ENCODE assay signal across 9 mouse cellular contexts in the genomic region with DNA sequence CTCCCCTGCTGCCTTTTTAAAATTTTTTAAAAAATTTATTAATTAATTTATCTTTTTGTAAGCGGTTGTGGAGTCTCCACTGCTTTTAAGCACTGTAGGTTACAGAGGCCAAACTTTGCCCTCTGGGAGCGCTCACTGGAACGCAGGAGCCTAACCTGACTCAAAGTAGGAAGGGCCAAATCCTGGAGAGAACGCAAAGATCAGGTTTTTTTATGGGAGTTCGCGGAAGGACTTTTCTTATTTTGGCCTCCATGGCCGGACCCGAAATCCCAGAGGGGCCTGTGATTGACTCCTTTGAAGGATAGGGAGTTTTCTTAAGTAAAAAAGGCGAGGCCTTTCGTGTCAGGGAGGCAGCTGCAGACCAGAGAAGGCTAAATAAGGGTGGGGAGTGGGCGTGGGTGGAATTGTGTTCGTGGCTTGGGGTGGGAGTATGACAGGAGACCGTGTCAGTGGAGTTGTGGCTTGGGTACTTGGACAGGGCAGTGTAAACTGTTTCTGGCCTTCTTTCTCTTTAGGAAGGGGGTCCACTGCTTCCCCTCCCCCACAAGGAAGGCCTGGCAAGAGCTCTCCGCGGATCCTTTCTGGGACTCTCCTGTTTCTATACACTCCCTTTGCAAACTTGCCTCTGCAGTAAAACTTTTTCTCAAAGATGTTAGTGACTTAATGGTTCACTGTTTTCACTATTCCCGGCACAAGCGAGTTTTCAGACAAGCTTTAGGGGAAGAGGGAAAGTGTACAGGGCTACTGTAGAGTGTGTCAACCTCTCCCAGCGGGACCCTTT. TPM values are rescaled to one million over a fixed set of nuclear protein-coding genes. Genes with fewer than 3 reads are reported as not detected.
DNase-seq lines count a peak whose midpoint lies in the region; ATAC-seq and TF ChIP-seq lines count a peak whose summit lies in the region.
"Had no signal": no experiment of that assay in that cellular context is flagged by ENCODE, and none has a peak within 500 bp of the region (broad histone marks: within the 10 kb centered on the region; RNA-seq: fewer than 3 reads in every experiment).

No protein-coding gene starts in this region.

- H3K9me3 ChIP-seq in intestine, postnatal 0 days (ENCODE audit: control insufficient read depth) = no peaks in the 10 kb centered on the region
- H3K9me3 ChIP-seq in lung, embryonic 16.5 days (ENCODE audit: control insufficient read depth, low read length) = no peaks in the 10 kb centered on the region

- no peaks in the 10 kb centered on the region; the same call in 1 of the 2 replicates for H3K27me3 ChIP-seq in cerebellum, adult 2 months (ENCODE audit: control insufficient read depth, insufficient read depth, low read length)
- H3K27me3 ChIP-seq in intestine, postnatal 0 days (replicated peaks; ENCODE audit: control insufficient read depth, insufficient read depth, low read length) = no peaks in the 10 kb centered on the region
- no peaks in the 10 kb centered on the region for H3K27me3 ChIP-seq in lung, embryonic 16.5 days (ENCODE audit: control insufficient read depth, insufficient read depth, low read depth, low read length)
- H3K27me3 ChIP-seq in small intestine, adult 2 months (ENCODE audit: control insufficient read depth, insufficient read depth, low read length) = no peaks in the 10 kb centered on the region

- H3K27ac ChIP-seq in cerebellum, adult 2 months (ENCODE audit: insufficient read depth, low read length) = peak overlapping the region; percentile 40; the same call in 1 of the 2 replicates
- H3K27ac ChIP-seq in intestine, postnatal 0 days (ENCODE audit: low read depth, low read length) = peak overlapping the region; percentile 100
- H3K27ac ChIP-seq in lung, embryonic 16.5 days (ENCODE audit: low read length) = peak overlapping the region; percentile 100
- H3K27ac ChIP-seq in small intestine, adult 2 months (ENCODE audit: insufficient read depth, low read depth, low read length) = peak overlapping the region; percentile 99

- peak overlapping the region; percentile 99 for H3K9ac ChIP-seq in intestine, postnatal 0 days (ENCODE audit: low read depth, low read length)
- peak overlapping the region; percentile 98 for H3K9ac ChIP-seq in lung, embryonic 16.5 days (ENCODE audit: low read length)

- H3K4me3 ChIP-seq in cerebellum, adult 2 months (replicated peaks; ENCODE audit: insufficient read depth, low read depth, low read length) = peak overlapping the region; percentile 90
- H3K4me3 ChIP-seq in intestine, postnatal 0 days (ENCODE audit: low read depth, low read length) = peak overlapping the region; percentile 99
- H3K4me3 ChIP-seq in lung, embryonic 16.5 days (ENCODE audit: low read length) = peak overlapping the region; percentile 88
- H3K4me3 ChIP-seq in small intestine, adult 2 months (ENCODE audit: low read depth, low read length) = peak overlapping the region; percentile 97

- no peaks in the 10 kb centered on the region for H3K36me3 ChIP-seq in intestine, postnatal 0 days (ENCODE audit: control insufficient read depth, insufficient read depth)
- no peaks in the 10 kb centered on the region for H3K36me3 ChIP-seq in lung, embryonic 16.5 days (ENCODE audit: control insufficient read depth, insufficient read depth, low read length)
- H3K36me3 ChIP-seq in small intestine, adult 2 months (ENCODE audit: control insufficient read depth, insufficient read depth, low read length) = no peaks in the 10 kb centered on the region

- TF ChIP-seq CTCF in cerebellum, adult 2 months (IDR thresholded peaks at IDR 0.05; ENCODE audit: borderline replicate concordance, insufficient read depth, low read depth, low read length) = no peak
- TF ChIP-seq CTCF in brain, embryonic 14.5 days (IDR thresholded peaks at IDR 0.05; ENCODE audit: borderline replicate concordance, extremely low read depth, insufficient read depth, insufficient read length) = no peak
- TF ChIP-seq CTCF in intestine, postnatal 0 days (IDR thresholded peaks at IDR 0.05; ENCODE audit: low read depth) = no peak
- no peak for TF ChIP-seq CTCF in small intestine, adult 2 months (IDR thresholded peaks at IDR 0.05; ENCODE audit: extremely low read depth, insufficient read length, insufficient replicate concordance, low read depth, low read length)

- 0 out of 2 replicates have a peak, but pooled peaks have one; percentile 11 for ATAC-seq in intestine, postnatal 0 days
- peak; percentile 8; the same call in 1 of the 2 replicates for ATAC-seq in lung, embryonic 16.5 days (ENCODE audit: low read depth)

- H3K4me2 ChIP-seq in intestine, postnatal 0 days (replicated peaks; ENCODE audit: low read depth) = peak overlapping the region; percentile 83
- peak overlapping the region; percentile 78 for H3K4me2 ChIP-seq in lung, embryonic 16.5 days (ENCODE audit: low read depth, low read length)

- no peak for TF ChIP-seq POLR2A in cerebellum, adult 2 months (IDR thresholded peaks at IDR 0.05; ENCODE audit: borderline replicate concordance, insufficient read depth, low read length)
- no peak for TF ChIP-seq POLR2A in brain, embryonic 14.5 days (IDR thresholded peaks at IDR 0.05; ENCODE audit: borderline replicate concordance, extremely low read depth, insufficient read depth, insufficient read length, poor library complexity, severe bottlenecking)
- no peak for TF ChIP-seq POLR2A in small intestine, adult 2 months (IDR thresholded peaks at IDR 0.05; ENCODE audit: low read depth, low read length)

- peaks cover 22% of the 10 kb centered on the region for H3K4me1 ChIP-seq in cerebellum, adult 2 months (ENCODE audit: control insufficient read depth, insufficient read depth, low read length)
- peaks cover 10% of the 10 kb centered on the region for H3K4me1 ChIP-seq in intestine, postnatal 0 days (replicated peaks; ENCODE audit: control insufficient read depth, insufficient read depth, low read length)
- H3K4me1 ChIP-seq in lung, embryonic 16.5 days (replicated peaks; ENCODE audit: control insufficient read depth, insufficient read depth, low read length) = peaks cover 45% of the 10 kb centered on the region
- H3K4me1 ChIP-seq in small intestine, adult 2 months (ENCODE audit: control insufficient read depth, insufficient read depth, insufficient read length, low read length) = peaks cover 37% of the 10 kb centered on the region; the same call in 1 of the 2 replicates

- WGBS in cerebellum, adult 2 months = 21% methylated on average over 18 of the region's 18 CpGs
- WGBS in intestine, postnatal 0 days = 3% methylated on average over 18 of the region's 18 CpGs
- 5% methylated on average over 18 of the region's 18 CpGs for WGBS in lung, embryonic 16.5 days
- 9% methylated on average over 18 of the region's 18 CpGs for WGBS in small intestine, adult 2 months

- DNase-seq in cerebellum, adult 2 months = no peak
- no peak for DNase-seq in cerebellum, adult 11 months
- peak; percentile 35 for DNase-seq in brain, embryonic 14.5 days (ENCODE audit: low read depth)
- DNase-seq in gastrocnemius, postnatal 25 days = peak; percentile 54
- no peak for DNase-seq in spleen, adult 18-20 months

RNA-seq across cellular contexts. Expression of a gene that starts 1.1 kb away (rescaled TPM):
- 8.1 and 9.3 TPM in 2 replicates for polyA plus RNA-seq in cerebellum, adult 2 months (2012; rRNA removed)
- 3.6 and 5.4 TPM in 2 replicates for polyA plus RNA-seq in brain, embryonic 14.5 days (2012; rRNA removed)
- total RNA-seq in gastrocnemius, postnatal 25 days (2021) = 10 to 100 TPM; 21.7 to 23.8 TPM
- polyA plus RNA-seq in intestine, postnatal 0 days (2015; fragmentation: Nextera tagmentation; extraction: Ambion mirVana) = 32.8 and 37.5 TPM in 2 replicates
- polyA plus RNA-seq in lung, embryonic 16.5 days (2015; fragmentation: Nextera tagmentation; extraction: Ambion mirVana) = 73.5 and 76.8 TPM in 2 replicates
- 14.2 and 23.6 TPM in 2 replicates for polyA plus RNA-seq in small intestine, adult 2 months (2012; rRNA removed)
- total RNA-seq: MEL had no signal

Comparison
In these comparisons a context has a peak if more than half of its experiments do, and no peak if none do; other contexts are left out.
1. DNase-seq: peak in brain, embryonic 14.5 days (single experiment) and gastrocnemius, postnatal 25 days (single experiment); none in cerebellum, adult 2 months (0 of 2), cerebellum, adult 11 months (single experiment) and spleen, adult 18-20 months (0 of 2).
2. H3K27ac ChIP-seq: peak in every context shown above with its lines; median percentile 100 in intestine, postnatal 0 days; 100 in lung, embryonic 16.5 days; 99 in small intestine, adult 2 months; 40 in cerebellum, adult 2 months.
3. Peak in every context shown above with its lines, with median percentiles within 50 percentile points of each other: H3K4me3 ChIP-seq.